19 mouse cellular contexts compared by ENCODE assay signal in the genomic region with DNA sequence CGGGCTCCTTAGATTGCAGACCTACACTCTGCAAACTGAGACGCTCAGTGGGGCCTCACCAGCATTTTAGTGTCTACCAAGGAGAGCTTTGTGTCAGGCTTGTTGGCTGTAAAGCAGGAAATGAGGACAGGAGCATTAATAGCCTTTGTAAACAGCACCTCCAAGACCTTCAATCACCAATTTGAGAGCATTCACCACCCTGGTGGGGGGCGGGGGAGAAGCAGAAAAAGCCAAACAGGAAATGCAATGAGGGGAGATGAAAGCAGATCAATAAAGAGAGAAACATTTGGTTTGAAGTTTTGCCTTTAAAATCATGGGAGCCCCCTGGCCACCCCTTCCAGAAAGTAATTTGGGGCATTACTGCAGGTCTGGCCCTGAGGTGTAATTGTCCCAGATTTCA.
DNase-seq lines count a peak whose midpoint lies in the region; ATAC-seq lines count a peak whose summit lies in the region.
"Had no signal": no experiment of that assay in that cellular context is flagged by ENCODE, and none has a peak within 500 bp of the region (broad histone marks: within the 10 kb centered on the region; RNA-seq: fewer than 3 reads in every experiment).

No protein-coding gene starts in this region.

- no peak overlapping the region for H3K4me2 ChIP-seq in hindbrain, embryonic 14.5 days (replicated peaks)
- H3K4me2 ChIP-seq: embryonic facial prominence, embryonic 12.5 days; forebrain, embryonic 13.5 days; forebrain, embryonic 15.5 days had no signal

- H3K27me3 ChIP-seq in limb, embryonic 10.5 days (ENCODE audit: low read depth, poor library complexity, severe bottlenecking), result peaks cover 64% of the 10 kb centered on the region
- no peaks in the 10 kb centered on the region for H3K27me3 ChIP-seq in hindbrain, embryonic 14.5 days (ENCODE audit: control insufficient read depth, insufficient read depth, low read length)
- H3K27me3 ChIP-seq: embryonic facial prominence, embryonic 12.5 days; forebrain, embryonic 13.5 days; forebrain, embryonic 15.5 days had no signal

- WGBS in limb, embryonic 10.5 days, result 11% methylated on average over 3 of the region's 3 CpGs
- 52% methylated on average over 3 of the region's 3 CpGs for WGBS in hindbrain, embryonic 14.5 days

- no peaks in the 10 kb centered on the region for H3K36me3 ChIP-seq in limb, embryonic 10.5 days
- H3K36me3 ChIP-seq in hindbrain, embryonic 14.5 days (replicated peaks; ENCODE audit: control insufficient read depth, insufficient read depth), result no peaks in the 10 kb centered on the region
- H3K36me3 ChIP-seq: embryonic facial prominence, embryonic 10.5 days; embryonic facial prominence, embryonic 12.5 days; forebrain, embryonic 15.5 days had no signal

- peak; percentile 48 for DNase-seq in heart, adult 11 months
- no peak for DNase-seq in heart, adult 18-20 months
- DNase-seq in forelimb bud, embryonic 11.5 days (ENCODE audit: low read depth, low spot score), result peak; percentile 68
- DNase-seq in limb, embryonic 10.5 days (ENCODE audit: low spot score), result peak; percentile 75
- DNase-seq in hindbrain, embryonic 14.5 days (ENCODE audit: low spot score), result no peak
- DNase-seq: adrenal gland, adult 2 months; adrenal gland, postnatal 10 days; adrenal gland, postnatal 25 days; cerebellum, adult 11-12 months; cerebellum, adult 2 months; cerebellum, adult 9-10 months; cerebellum, postnatal 10 days; cerebellum, postnatal 25 days; forebrain, postnatal 0 days had no signal

- H3K27ac ChIP-seq in limb, embryonic 10.5 days, result peak overlapping the region; percentile 76
- H3K27ac ChIP-seq in hindbrain, embryonic 14.5 days, result no peak overlapping the region
- H3K27ac ChIP-seq: embryonic facial prominence, embryonic 10.5 days; embryonic facial prominence, embryonic 12.5 days; forebrain, embryonic 13.5 days; forebrain, embryonic 15.5 days had no signal

- no peak for ATAC-seq in hindbrain, embryonic 14.5 days (ENCODE audit: low FRiP score)
- no peak for ATAC-seq in cerebellum, adult (ENCODE audit: insufficient number of reproducible peaks, low FRiP score, low TSS enrichment)
- ATAC-seq: forebrain, embryonic 13.5 days; forebrain, embryonic 15.5 days; forebrain, postnatal 0 days had no signal

- H3K9ac ChIP-seq in hindbrain, embryonic 14.5 days, result no peak overlapping the region
- H3K9ac ChIP-seq: embryonic facial prominence, embryonic 12.5 days; forebrain, embryonic 13.5 days; forebrain, embryonic 15.5 days; forebrain, postnatal 0 days had no signal

- no peaks in the 10 kb centered on the region for H3K9me3 ChIP-seq in limb, embryonic 10.5 days (replicated peaks)
- no peaks in the 10 kb centered on the region for H3K9me3 ChIP-seq in hindbrain, embryonic 14.5 days (ENCODE audit: control insufficient read depth, low read length)
- H3K9me3 ChIP-seq: embryonic facial prominence, embryonic 10.5 days; embryonic facial prominence, embryonic 12.5 days; forebrain, embryonic 13.5 days; forebrain, embryonic 15.5 days had no signal

- H3K4me1 ChIP-seq in limb, embryonic 10.5 days, result peaks cover 53% of the 10 kb centered on the region
- H3K4me1 ChIP-seq in hindbrain, embryonic 14.5 days (replicated peaks; ENCODE audit: control insufficient read depth, insufficient read depth, low read length), result no peaks in the 10 kb centered on the region
- H3K4me1 ChIP-seq: embryonic facial prominence, embryonic 12.5 days; forebrain, embryonic 13.5 days; forebrain, embryonic 15.5 days had no signal

- H3K4me3 ChIP-seq in limb, embryonic 10.5 days, result no peak overlapping the region
- no peak overlapping the region for H3K4me3 ChIP-seq in hindbrain, embryonic 14.5 days (replicated peaks; ENCODE audit: low read length)
- H3K4me3 ChIP-seq: embryonic facial prominence, embryonic 10.5 days; embryonic facial prominence, embryonic 12.5 days; forebrain, embryonic 13.5 days; forebrain, embryonic 15.5 days had no signal

Comparison
In these comparisons a context has a peak if more than half of its experiments do, and no peak if none do; other contexts are left out.
1. DNase-seq: peak in heart, adult 11 months (single experiment), forelimb bud, embryonic 11.5 days (single experiment) and limb, embryonic 10.5 days (single experiment); none in heart, adult 18-20 months (0 of 2) and hindbrain, embryonic 14.5 days (single experiment).